Mouse (Mus musculus) limb, embryonic 12.5 days (tissue): ENCODE data around the gene Ccdc189. TPM values are rescaled to one million over a fixed set of nuclear protein-coding genes. Genes with fewer than 3 reads are reported as not detected.
A peak's percentile ranks its signal among the peaks of the same experiment; 100 is the strongest.
"Not testable (repeated sequence)": the region's sequence is repeated elsewhere in the genome, so short reads cannot be mapped to it uniquely, and the experiment has no call there.

Experiments used
- ATAC-seq: fragments of 200-750 bp; cut with Nextera tagmentation; 2 replicates; pipeline ENCODE4 v1.8.0; 2017; ENCODE audit warnings: low read depth, moderate TSS enrichment; ENCODE audit not compliant: insufficient number of reproducible peaks, insufficient read depth, low FRiP score, low TSS enrichment
- H3K27ac ChIP-seq: fragments of 300-500 bp; sonication (generic); 2 replicates; pipeline ENCODE4 v1.5.1; 2016; ENCODE audit warnings: mild to moderate bottlenecking, moderate library complexity
- H3K27me3 ChIP-seq: fragments of 300-500 bp; sonication (generic); 2 replicates; pipeline ENCODE4 v1.6.1; 2016; ENCODE audit warnings: mild to moderate bottlenecking, moderate library complexity
- H3K36me3 ChIP-seq: fragments of 300-500 bp; sonication (generic); 2 replicates; pipeline ENCODE4 v1.6.1; 2016; ENCODE audit warnings: mild to moderate bottlenecking, moderate library complexity
- H3K4me1 ChIP-seq: fragments of 300-500 bp; sonication (generic); replicated peaks from 2 replicates; pipeline ENCODE4 v1.6.1; 2016
- H3K4me2 ChIP-seq: fragments of 300-500 bp; sonication (generic); 2 replicates; pipeline ENCODE4 v1.6.1; 2016; ENCODE audit warnings: mild to moderate bottlenecking, moderate library complexity
- H3K4me3 ChIP-seq: fragments of 300-500 bp; sonication (generic); replicated peaks from 2 replicates; pipeline ENCODE4 v1.5.1; 2016; ENCODE audit warnings: mild to moderate bottlenecking
- H3K9ac ChIP-seq: fragments of 300-500 bp; sonication (generic); replicated peaks from 2 replicates; pipeline ENCODE4 v1.6.1; 2016; ENCODE audit warnings: mild to moderate bottlenecking, moderate library complexity
- H3K9me3 ChIP-seq: fragments of 300-500 bp; sonication (generic); 2 replicates; pipeline ENCODE4 v1.6.1; 2016; ENCODE audit warnings: mild to moderate bottlenecking, moderate library complexity
- WGBS: fragments of 180-500 bp; shearing (Covaris S2); methylation state at CpG from one replicate; pipeline ENCODE4 v1.1.7; 2016; 5-methylcytosine and 5-hydroxymethylcytosine counted together
- polyA plus RNA-seq: library from polyadenylated mRNA; unstranded; fragments of >200 nt; fragmentation: Nextera tagmentation; extraction: Ambion mirVana; gene quantifications from 2 replicates; pipeline ENCODE4 v1.2.1, GENCODE M21; 2016

The Ccdc189 gene
- polyA plus RNA-seq: 12.1 and 13.1 TPM in 2 replicates

DNA sequence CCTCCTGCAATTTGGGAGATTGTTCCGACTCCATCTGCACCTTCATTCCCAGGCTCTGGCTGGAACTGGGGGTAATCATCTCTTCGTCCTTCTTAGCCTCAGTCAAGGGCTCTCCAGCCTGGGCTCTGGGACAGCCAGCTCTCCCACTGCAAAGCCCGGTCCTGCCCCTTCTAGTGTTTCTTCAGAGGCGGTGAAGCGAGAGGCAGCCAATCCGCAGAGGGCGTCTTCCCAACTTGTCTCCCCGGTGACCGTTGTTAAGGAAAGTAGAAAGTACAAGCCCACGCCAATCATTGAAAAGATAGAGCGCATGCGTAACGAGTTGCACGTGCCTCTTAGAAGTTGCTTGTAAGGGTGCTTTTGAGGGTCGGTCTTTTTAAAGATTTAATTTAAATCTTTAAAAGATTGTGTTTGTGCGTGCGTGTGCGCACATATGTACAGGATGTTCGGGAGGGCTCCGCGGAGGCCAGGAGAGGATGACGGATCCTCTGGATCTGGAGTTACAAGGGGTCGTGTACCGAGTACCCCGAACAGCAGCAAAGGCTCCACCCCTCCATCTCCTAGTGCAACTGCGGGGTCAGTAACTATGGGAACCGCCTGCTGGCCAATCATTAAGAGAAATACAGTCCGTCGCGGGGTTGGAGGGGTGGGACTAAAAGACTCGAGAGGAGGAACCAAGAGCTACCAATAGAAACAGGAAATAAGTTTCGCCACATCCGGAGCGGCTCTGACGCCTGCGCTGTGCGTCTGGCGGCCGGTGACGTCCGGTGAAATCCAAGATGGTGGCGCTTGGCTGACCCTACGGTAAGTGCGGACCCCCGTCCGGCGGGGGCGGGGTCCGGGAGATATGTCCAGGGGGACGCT, at the start of gene Ccdc189, which contains the start of gene Rnf40:
Gene Ccdc189 (minus strand): TSS at position 585 of the 861 bp plus-strand sequence.
Gene Rnf40 (plus strand): TSS at position 757 of the 861 bp plus-strand sequence.
- WGBS: under 1% methylated on average over 50 of the region's 50 CpGs
- Histone ChIP-seq H3K27ac (peak within 1 kb of the TSS; percentile 83), H3K4me1 (peaks cover 18% of the 10 kb centered on the region), H3K36me3 (peaks cover 54% of the 10 kb centered on the region), H3K9ac (peak within 1 kb of the TSS; percentile 78), H3K27me3 (no peaks in the 10 kb centered on the region), H3K4me2 (peak within 1 kb of the TSS; percentile 90), H3K9me3 (no peaks in the 10 kb centered on the region), H3K4me3 (peak within 1 kb of the TSS; percentile 84)
- ATAC-seq: peak; percentile 97

DNA sequence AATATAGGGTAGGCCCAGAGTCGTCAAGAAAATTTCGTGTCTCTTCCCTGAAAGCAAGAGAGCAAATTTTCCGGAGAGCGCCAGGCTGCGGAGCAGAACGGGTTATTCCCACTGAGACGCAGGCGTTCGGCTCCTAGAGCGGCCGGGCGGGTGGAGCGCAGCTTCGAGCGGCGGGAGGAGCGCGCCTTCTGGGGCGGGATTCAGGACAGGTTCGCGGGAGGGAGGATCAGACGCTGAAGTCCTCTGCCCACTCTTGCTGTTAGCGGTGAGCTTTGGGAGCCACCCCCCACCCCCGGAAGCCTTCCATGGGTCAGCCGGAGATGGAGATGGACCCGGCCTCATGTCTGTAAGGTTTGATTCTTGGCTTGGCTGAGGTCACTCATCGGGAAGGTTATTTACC, 48.6 kb upstream of the Ccdc189 start:
- H3K27ac ChIP-seq: no peak overlapping the region
- peak overlapping the region; percentile 74 for H3K4me2 ChIP-seq
- under 1% methylated on average over 27 of the region's 27 CpGs for WGBS
- no peaks in the 10 kb centered on the region for H3K9me3 ChIP-seq
- no peaks in the 10 kb centered on the region for H3K36me3 ChIP-seq
- peak overlapping the region; percentile 63 for H3K9ac ChIP-seq
- no peaks in the 10 kb centered on the region for H3K27me3 ChIP-seq
- peak; percentile 42; the same call in 1 of the 2 replicates for ATAC-seq
- H3K4me3 ChIP-seq: peak overlapping the region; percentile 58
- H3K4me1 ChIP-seq: no peaks in the 10 kb centered on the region; the same call in 1 of the 2 replicates

DNA sequence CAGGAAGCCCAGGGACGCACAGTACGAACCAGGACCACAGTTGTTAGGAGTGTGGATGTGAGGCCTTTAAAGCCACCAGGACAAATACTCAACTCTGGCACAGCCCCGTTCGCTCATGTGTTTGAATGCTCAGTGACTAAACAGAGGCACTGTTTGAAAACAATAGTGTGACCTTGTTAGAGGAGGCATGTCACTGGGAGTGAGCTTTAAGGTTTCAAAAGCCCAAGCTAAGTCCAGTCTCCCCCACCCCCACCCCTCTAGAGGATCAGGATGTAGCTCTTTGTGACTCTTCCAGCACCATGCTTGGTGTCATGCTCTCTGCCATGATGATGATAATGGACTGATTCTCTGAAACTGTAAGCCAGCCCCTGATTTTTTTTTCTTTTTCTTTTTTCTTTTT, 43.0 kb upstream of the Ccdc189 start:
- no peak for ATAC-seq
- WGBS: 90% methylated on average over 4 of the region's 4 CpGs

DNA sequence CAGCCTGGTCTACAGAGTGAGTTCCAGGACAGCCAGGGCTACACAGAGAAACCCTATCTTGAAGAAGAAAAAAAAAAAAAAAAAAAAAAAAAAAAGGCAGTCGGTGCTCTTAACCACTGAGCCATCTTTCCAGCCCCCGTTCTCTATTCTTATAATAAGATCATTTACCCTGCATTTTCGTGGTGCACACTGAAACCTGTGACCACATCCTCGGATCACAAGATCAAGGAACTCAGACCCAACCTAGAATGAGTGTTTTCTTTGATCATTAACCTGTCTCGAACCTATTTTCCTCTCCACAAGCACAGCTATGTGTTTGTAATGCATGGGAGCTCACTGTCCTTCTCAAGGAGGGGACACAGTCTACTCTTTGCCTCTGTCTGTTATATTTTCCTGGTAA, 40.3 kb upstream of the Ccdc189 start:
- no peak for ATAC-seq
- 86% methylated on average over 5 of the region's 5 CpGs for WGBS
- no peaks in the 10 kb centered on the region for H3K9me3 ChIP-seq
- no peak overlapping the region for H3K4me3 ChIP-seq
- no peak overlapping the region for H3K4me2 ChIP-seq
- no peaks in the 10 kb centered on the region for H3K4me1 ChIP-seq
- no peak overlapping the region for H3K27ac ChIP-seq
- H3K27me3 ChIP-seq: no peaks in the 10 kb centered on the region
- no peak overlapping the region for H3K9ac ChIP-seq
- no peaks in the 10 kb centered on the region for H3K36me3 ChIP-seq

More for the DNA sequence above, 43.0 kb upstream of the Ccdc189 start:
- H3K27me3 ChIP-seq: no peaks in the 10 kb centered on the region
- H3K27ac ChIP-seq: no peak overlapping the region
- no peak overlapping the region for H3K4me2 ChIP-seq
- H3K4me3 ChIP-seq: no peak overlapping the region
- no peaks in the 10 kb centered on the region for H3K4me1 ChIP-seq
- H3K9ac ChIP-seq: no peak overlapping the region
- no peaks in the 10 kb centered on the region for H3K36me3 ChIP-seq
- H3K9me3 ChIP-seq: no peaks in the 10 kb centered on the region

DNA sequence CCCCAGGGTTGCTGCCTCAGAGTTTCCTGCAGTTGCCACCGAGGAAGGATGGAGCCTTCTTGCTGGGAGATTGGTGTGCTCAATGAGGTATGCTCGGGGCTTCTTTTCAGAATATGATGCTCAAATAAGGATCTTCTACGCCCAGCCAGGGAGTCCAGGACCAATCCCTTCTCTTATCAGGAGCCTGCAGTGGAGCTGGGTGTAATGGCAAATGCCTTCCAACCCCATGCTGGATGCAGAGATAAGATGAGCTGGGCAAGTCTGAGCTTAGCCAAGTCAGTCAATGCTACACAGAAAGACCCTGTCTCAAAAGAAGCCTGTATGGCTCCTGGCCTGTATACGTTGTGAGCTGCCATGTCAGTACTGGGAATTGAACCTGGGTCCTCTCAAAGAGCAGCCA, 38.1 kb upstream of the Ccdc189 start:
- ATAC-seq: no peak
- H3K9ac ChIP-seq: no peak overlapping the region
- no peaks in the 10 kb centered on the region for H3K27me3 ChIP-seq
- no peak overlapping the region for H3K27ac ChIP-seq
- WGBS: 85% methylated on average over 4 of the region's 4 CpGs
- no peaks in the 10 kb centered on the region for H3K4me1 ChIP-seq
- H3K4me3 ChIP-seq: no peak overlapping the region
- no peaks in the 10 kb centered on the region for H3K36me3 ChIP-seq
- no peaks in the 10 kb centered on the region for H3K9me3 ChIP-seq
- no peak overlapping the region for H3K4me2 ChIP-seq

DNA sequence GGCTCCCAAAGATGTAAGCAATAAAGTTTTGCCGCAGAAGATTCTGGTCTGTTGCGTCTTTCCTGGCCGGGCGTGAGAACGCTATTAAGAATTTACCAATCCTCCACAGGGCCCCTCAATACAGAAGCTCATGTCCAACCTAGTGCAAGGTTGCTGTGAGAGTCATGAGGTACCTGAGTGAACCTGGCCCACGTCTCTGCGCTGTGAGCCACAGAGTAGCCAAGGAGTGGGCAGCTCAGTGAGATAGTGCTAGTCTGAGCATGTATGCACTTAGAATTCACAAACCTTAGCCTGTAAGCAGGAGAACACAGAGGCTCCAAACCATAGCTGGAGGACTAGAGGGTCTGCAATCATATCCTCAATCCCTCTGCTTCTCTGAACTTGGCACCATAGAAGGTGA, 37.6 kb upstream of the Ccdc189 start:
- no peak overlapping the region for H3K27ac ChIP-seq
- WGBS: 96% methylated on average over 7 of the region's 7 CpGs
- no peak overlapping the region for H3K4me2 ChIP-seq
- H3K4me1 ChIP-seq: no peaks in the 10 kb centered on the region
- H3K9me3 ChIP-seq: no peaks in the 10 kb centered on the region
- no peak overlapping the region for H3K9ac ChIP-seq
- ATAC-seq: no peak
- no peaks in the 10 kb centered on the region for H3K27me3 ChIP-seq
- H3K4me3 ChIP-seq: no peak overlapping the region
- no peaks in the 10 kb centered on the region for H3K36me3 ChIP-seq

DNA sequence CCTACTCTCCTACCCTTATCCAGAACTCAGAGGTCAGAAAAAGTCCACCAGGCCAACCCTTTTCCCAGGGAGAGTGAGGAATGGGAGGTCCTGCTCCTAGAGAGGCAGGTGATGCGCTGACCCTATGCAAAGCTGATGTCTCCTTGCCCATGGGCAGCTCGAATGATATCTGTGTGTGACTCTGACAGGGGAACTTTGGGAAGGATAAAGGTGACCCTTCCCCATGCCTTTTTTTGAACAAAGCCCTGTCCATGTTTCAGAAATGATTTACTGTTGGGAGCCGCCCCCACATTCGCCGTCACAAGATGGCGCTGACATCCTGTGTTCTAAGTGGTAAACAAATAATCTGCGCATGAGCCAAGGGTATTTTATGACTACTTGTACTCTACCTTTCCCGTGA, 30.0 kb upstream of the Ccdc189 start:
- ATAC-seq, H3K36me3 ChIP-seq, H3K9me3 ChIP-seq, H3K27ac ChIP-seq, H3K9ac ChIP-seq, H3K27me3 ChIP-seq, H3K4me2 ChIP-seq, H3K4me3 ChIP-seq: not testable (repeated sequence)
- 93% methylated on average over 7 of the region's 8 CpGs for WGBS
- peaks cover 13% of the 10 kb centered on the region for H3K4me1 ChIP-seq

DNA sequence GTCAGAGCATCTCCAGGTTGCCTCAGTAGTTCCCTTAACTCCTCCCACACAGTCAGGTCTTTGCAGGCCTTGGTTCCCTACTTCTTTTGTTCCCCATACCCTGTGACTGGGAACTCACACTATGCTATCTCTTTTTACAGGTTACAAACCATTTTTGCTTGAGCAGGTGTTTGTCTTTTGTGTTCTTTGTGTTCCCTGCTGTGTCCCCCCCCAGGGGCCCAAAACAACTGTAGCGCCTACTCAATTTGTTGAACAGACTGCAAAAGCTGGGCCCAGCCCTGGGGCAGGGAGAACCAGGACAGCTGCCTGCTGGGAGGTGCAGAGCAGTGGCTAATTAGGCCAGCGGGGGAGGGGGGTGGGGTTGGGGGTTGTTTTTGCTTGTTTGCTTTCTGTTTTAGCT, 29.6 kb upstream of the Ccdc189 start:
- H3K36me3 ChIP-seq: peaks cover under 1% of the 10 kb centered on the region
- no peak for ATAC-seq
- no peak overlapping the region for H3K9ac ChIP-seq
- no peak overlapping the region for H3K27ac ChIP-seq
- no peaks in the 10 kb centered on the region for H3K27me3 ChIP-seq
- no peak overlapping the region for H3K4me3 ChIP-seq
- H3K9me3 ChIP-seq: no peaks in the 10 kb centered on the region
- H3K4me2 ChIP-seq: no peak overlapping the region
- peaks cover 15% of the 10 kb centered on the region for H3K4me1 ChIP-seq
- WGBS: 54% methylated on average over 2 of the region's 2 CpGs

DNA sequence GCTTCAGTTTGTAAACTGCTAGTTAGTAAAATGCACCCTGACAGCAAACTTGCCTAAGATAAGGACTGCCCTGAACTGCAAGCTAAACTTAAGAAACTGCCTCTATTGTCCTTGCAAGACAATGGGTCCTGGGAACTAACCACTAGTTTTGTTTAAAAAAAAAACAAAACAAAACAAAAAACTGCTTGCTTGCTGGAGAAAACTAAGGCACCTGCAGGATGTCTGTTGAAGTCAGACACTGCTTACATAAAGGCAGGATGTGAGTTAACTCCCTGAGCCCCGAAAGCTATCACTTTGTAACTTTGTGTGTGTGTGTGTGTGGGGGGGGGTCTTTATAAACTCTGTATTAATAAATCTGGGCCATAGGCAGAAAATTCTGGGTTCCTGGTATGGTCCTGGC, 28.5 kb upstream of the Ccdc189 start:
- Histone ChIP-seq H3K9ac (no peak overlapping the region), H3K27me3 (no peaks in the 10 kb centered on the region), H3K4me1 (peaks cover 15% of the 10 kb centered on the region), H3K36me3 (peaks cover 11% of the 10 kb centered on the region), H3K4me3 (no peak overlapping the region), H3K9me3 (peaks cover 2% of the 10 kb centered on the region; the same call in 1 of the 2 replicates), H3K27ac (no peak overlapping the region), H3K4me2 (no peak overlapping the region)
- 87% methylated on average over 1 of the region's 1 CpGs for WGBS
- ATAC-seq: no peak

DNA sequence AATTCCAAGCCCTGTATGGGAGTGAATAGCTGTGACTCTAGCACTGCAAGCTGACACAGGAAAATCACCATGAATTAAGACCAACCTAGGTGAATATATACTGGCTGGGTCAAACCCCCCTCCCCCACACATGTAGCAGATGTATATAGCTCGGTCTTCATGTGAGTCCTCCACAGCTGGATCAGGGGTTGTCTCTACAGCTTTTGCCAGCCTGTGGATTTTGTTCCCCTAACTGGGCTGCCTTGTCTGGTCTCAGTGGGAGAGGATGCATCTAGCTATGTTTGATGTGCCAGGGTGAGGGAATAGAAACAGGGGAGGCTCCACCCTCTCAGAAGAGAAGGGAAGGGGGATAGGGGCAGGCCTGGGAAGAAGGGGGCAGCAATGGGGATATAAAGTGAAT, 27.9 kb upstream of the Ccdc189 start:
- H3K9ac ChIP-seq: no peak overlapping the region
- no peak for ATAC-seq
- H3K36me3 ChIP-seq: peaks cover 17% of the 10 kb centered on the region
- no peak overlapping the region for H3K27ac ChIP-seq
- peak overlapping the region; percentile 100; the same call in 1 of the 2 replicates for H3K4me3 ChIP-seq
- 74% methylated on average over 1 of the region's 1 CpGs for WGBS
- H3K9me3 ChIP-seq: peaks cover 6% of the 10 kb centered on the region; the same call in 1 of the 2 replicates
- 0 out of 2 replicates have a peak overlapping the region, but pooled peaks have one; percentile 77 for H3K4me2 ChIP-seq
- no peaks in the 10 kb centered on the region for H3K27me3 ChIP-seq
- H3K4me1 ChIP-seq: peaks cover 15% of the 10 kb centered on the region

DNA sequence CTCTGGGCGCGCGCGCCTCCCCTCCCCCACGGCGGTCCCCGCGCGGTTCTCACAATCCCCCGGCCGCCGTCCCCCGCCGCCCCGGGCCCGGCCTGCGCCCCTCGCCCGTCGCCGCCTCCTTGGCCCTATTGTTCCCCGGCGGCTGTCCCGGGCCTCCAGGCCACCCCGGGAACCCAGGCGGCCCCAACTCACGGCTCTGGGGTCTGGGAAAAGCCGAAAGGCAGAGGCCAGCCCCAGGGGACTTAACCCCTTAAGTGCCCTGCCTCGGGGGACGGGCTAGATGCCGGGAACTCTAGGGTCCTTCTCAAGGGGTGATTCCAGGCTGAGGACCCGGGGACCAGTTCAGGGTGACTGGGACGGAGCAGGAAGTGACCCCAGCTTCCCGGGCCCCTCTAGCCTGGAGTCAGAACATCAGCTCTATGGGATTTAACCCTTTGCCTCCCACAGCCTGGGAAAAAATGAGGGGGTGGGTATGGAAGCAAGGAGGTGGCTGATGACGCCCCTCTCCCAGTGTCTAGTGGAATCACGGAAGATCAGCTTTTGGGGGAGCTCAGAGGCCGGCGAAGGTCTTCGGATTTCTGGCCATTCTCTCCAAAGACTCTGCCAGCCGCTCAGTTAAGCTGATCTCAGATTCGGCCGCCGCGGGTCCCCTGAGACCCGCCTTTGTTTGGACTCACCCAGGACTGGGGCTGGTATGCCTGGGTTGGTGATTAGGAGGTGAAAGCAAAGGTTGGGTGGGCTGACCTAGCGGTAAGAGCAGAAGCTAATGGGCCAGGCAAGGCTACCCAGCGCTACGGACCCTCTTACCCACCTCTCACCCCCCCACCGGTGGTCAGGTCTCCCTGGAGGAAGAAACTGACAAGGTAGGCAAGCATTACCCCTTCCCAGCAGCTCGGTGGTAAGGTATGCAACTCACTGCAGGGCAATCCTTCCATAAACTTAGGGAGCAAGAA, 26.8 kb upstream of the Ccdc189 start, which contains the start of gene Zfp629:
Gene Zfp629 (minus strand): TSS at position 907 of the 953 bp plus-strand sequence.
- WGBS: under 1% methylated on average over 37 of the region's 50 CpGs
- H3K4me3 ChIP-seq: peak within 1 kb of the TSS; percentile 100
- H3K36me3 ChIP-seq: peaks cover 29% of the 10 kb centered on the region
- peaks cover 15% of the 10 kb centered on the region for H3K4me1 ChIP-seq
- peak within 1 kb of the TSS; percentile 77 for H3K4me2 ChIP-seq
- peak; percentile 85 for ATAC-seq
- no peaks in the 10 kb centered on the region for H3K27me3 ChIP-seq
- peak within 1 kb of the TSS; percentile 87 for H3K27ac ChIP-seq
- H3K9ac ChIP-seq: peak within 1 kb of the TSS; percentile 95
- peaks cover 6% of the 10 kb centered on the region; the same call in 1 of the 2 replicates for H3K9me3 ChIP-seq
